In the genomic region with DNA sequence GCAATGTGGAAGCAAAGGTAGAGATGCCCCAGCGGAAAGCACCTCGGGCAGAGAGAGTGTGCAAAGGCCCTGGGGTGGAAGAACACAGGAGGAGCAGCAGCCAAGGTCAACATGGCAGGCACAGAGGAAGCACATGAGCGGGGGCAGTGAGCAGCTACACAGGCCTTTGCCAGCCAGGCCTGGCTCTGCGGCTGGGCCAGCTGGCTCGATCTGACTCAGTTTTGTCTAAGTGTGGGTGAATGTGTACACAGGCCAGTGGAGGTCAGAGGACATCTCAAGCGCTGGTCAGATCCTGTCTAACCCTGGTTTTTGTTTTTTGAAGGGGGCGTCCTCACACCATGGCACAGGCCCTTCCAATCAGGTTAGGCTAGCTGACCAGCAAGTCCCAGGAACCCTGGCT, we compare ENCODE assay signal across 13 mouse cellular contexts. TPM values are rescaled to one million over a fixed set of nuclear protein-coding genes. Genes with fewer than 3 reads are reported as not detected.
DNase-seq lines count a peak whose midpoint lies in the region; ATAC-seq and TF ChIP-seq lines count a peak whose summit lies in the region.
"Had no signal": no experiment of that assay in that cellular context is flagged by ENCODE, and none has a peak within 500 bp of the region (broad histone marks: within the 10 kb centered on the region; RNA-seq: fewer than 3 reads in every experiment).

No protein-coding gene starts in this region.

- no peak for ATAC-seq in hindbrain, postnatal 0 days
- no peak for ATAC-seq in hindbrain, embryonic 12.5 days (ENCODE audit: low FRiP score)
- ATAC-seq in liver, embryonic 13.5 days (ENCODE audit: low read depth): peak; percentile 53
- ATAC-seq in megakaryocyte, adult 5-6 weeks (ENCODE audit: poor library complexity, severe bottlenecking): no peak
- ATAC-seq: midbrain, embryonic 13.5 days had no signal

- 66% methylated on average over 7 of the region's 7 CpGs for WGBS in hindbrain, postnatal 0 days
- 81% methylated on average over 7 of the region's 7 CpGs for WGBS in hindbrain, embryonic 12.5 days
- 73% methylated on average over 7 of the region's 7 CpGs for WGBS in liver, embryonic 13.5 days (ENCODE audit: insufficient replicate concordance)

- H3K9ac ChIP-seq in hindbrain, postnatal 0 days (replicated peaks; ENCODE audit: low read length): no peak overlapping the region
- no peak overlapping the region for H3K9ac ChIP-seq in hindbrain, embryonic 12.5 days
- no peak overlapping the region for H3K9ac ChIP-seq in liver, embryonic 13.5 days
- H3K9ac ChIP-seq: embryonic facial prominence, embryonic 15.5 days; midbrain, embryonic 13.5 days had no signal

- no peak overlapping the region for H3K4me3 ChIP-seq in hindbrain, postnatal 0 days (ENCODE audit: low read length)
- H3K4me3 ChIP-seq in hindbrain, embryonic 12.5 days: no peak overlapping the region
- H3K4me3 ChIP-seq in liver, embryonic 13.5 days (replicated peaks): no peak overlapping the region
- H3K4me3 ChIP-seq: embryonic facial prominence, embryonic 15.5 days; hindbrain, embryonic 10.5 days; midbrain, embryonic 13.5 days had no signal

- H3K4me2 ChIP-seq in hindbrain, postnatal 0 days (ENCODE audit: low read depth, low read length): no peak overlapping the region
- no peak overlapping the region for H3K4me2 ChIP-seq in hindbrain, embryonic 12.5 days (replicated peaks)
- H3K4me2 ChIP-seq in liver, embryonic 13.5 days: no peak overlapping the region
- H3K4me2 ChIP-seq: embryonic facial prominence, embryonic 15.5 days; midbrain, embryonic 13.5 days had no signal

- H3K27ac ChIP-seq in hindbrain, postnatal 0 days: 0 out of 2 replicates have a peak overlapping the region, but pooled peaks have one; percentile 20
- no peak overlapping the region; the same call in 1 of the 2 replicates for H3K27ac ChIP-seq in hindbrain, embryonic 12.5 days
- no peak overlapping the region for H3K27ac ChIP-seq in liver, embryonic 13.5 days
- H3K27ac ChIP-seq: embryonic facial prominence, embryonic 15.5 days; midbrain, embryonic 13.5 days had no signal

- DNase-seq in cerebellum, postnatal 14 days: peak; percentile 55 to 61
- DNase-seq in cerebellum, adult 9-10 months: no peak
- no peak for DNase-seq in hindbrain, postnatal 0 days (ENCODE audit: low spot score)
- DNase-seq in adipocyte (ENCODE audit: low spot score): peak; percentile 91
- no peak for DNase-seq in liver, embryonic 13.5 days
- no peak for DNase-seq in lung, adult 18-20 months
- DNase-seq: left cerebral cortex, postnatal 4 days; lung, postnatal 14 days had no signal

- H3K4me1 ChIP-seq in hindbrain, postnatal 0 days (ENCODE audit: insufficient read depth, low read length): peaks cover 71% of the 10 kb centered on the region
- peaks cover 86% of the 10 kb centered on the region for H3K4me1 ChIP-seq in hindbrain, embryonic 12.5 days
- H3K4me1 ChIP-seq in liver, embryonic 13.5 days (replicated peaks): peaks cover 75% of the 10 kb centered on the region

- no peak for TF ChIP-seq CTCF in hindbrain, postnatal 0 days (IDR thresholded peaks at IDR 0.05; ENCODE audit: low read depth)

- H3K9me3 ChIP-seq in hindbrain, postnatal 0 days (ENCODE audit: low read length): no peaks in the 10 kb centered on the region
- no peaks in the 10 kb centered on the region for H3K9me3 ChIP-seq in hindbrain, embryonic 12.5 days (replicated peaks)
- H3K9me3 ChIP-seq in liver, embryonic 13.5 days (replicated peaks): no peaks in the 10 kb centered on the region
- H3K9me3 ChIP-seq: embryonic facial prominence, embryonic 15.5 days; hindbrain, embryonic 10.5 days; midbrain, embryonic 13.5 days had no signal

- H3K27me3 ChIP-seq in hindbrain, postnatal 0 days (ENCODE audit: insufficient read depth, low read length): no peaks in the 10 kb centered on the region
- no peaks in the 10 kb centered on the region for H3K27me3 ChIP-seq in hindbrain, embryonic 12.5 days
- no peaks in the 10 kb centered on the region for H3K27me3 ChIP-seq in liver, embryonic 13.5 days
- H3K27me3 ChIP-seq: embryonic facial prominence, embryonic 15.5 days; midbrain, embryonic 13.5 days had no signal

- H3K36me3 ChIP-seq in hindbrain, postnatal 0 days (ENCODE audit: insufficient read depth, low read length): no peaks in the 10 kb centered on the region
- no peaks in the 10 kb centered on the region for H3K36me3 ChIP-seq in hindbrain, embryonic 12.5 days
- H3K36me3 ChIP-seq in liver, embryonic 13.5 days: no peaks in the 10 kb centered on the region
- H3K36me3 ChIP-seq: embryonic facial prominence, embryonic 15.5 days; hindbrain, embryonic 10.5 days; midbrain, embryonic 13.5 days had no signal

RNA-seq across cellular contexts. Expression of a gene that starts 10.9 kb away (rescaled TPM):
- 35.4 and 37.5 TPM in 2 replicates for total RNA-seq in hindbrain, postnatal 0 days (2014; rRNA removed)
- polyA plus RNA-seq in hindbrain, postnatal 0 days (2015; fragmentation: Nextera tagmentation; extraction: Ambion mirVana): 20.9 and 22.7 TPM in 2 replicates
- polyA plus RNA-seq in hindbrain, embryonic 12.5 days (2016; fragmentation: Nextera tagmentation; extraction: Ambion mirVana): 30.2 and 31.0 TPM in 2 replicates
- polyA plus RNA-seq in liver, embryonic 13.5 days (2015; fragmentation: Nextera tagmentation; extraction: Ambion mirVana): 3.9 and 4.5 TPM in 2 replicates
- 87.7 and 107 TPM in 2 replicates for total RNA-seq in megakaryocyte, adult 5-6 weeks (2015)
- 15.0 and 21.5 TPM in 2 replicates for total RNA-seq in megakaryocyte, adult 5-6 weeks (2017)

Comparison
In these comparisons a context has a peak if more than half of its experiments do, and no peak if none do; other contexts are left out.
1. DNase-seq: peak in cerebellum, postnatal 14 days (2 of 2) and adipocyte (single experiment); none in cerebellum, adult 9-10 months (single experiment), hindbrain, postnatal 0 days (single experiment), liver, embryonic 13.5 days (single experiment) and lung, adult 18-20 months (0 of 2).